Mouse (Mus musculus) spleen, adult 2 months (tissue): ENCODE data around the gene Gm20388. TPM values are rescaled to one million over a fixed set of nuclear protein-coding genes. Genes with fewer than 3 reads are reported as not detected.
A peak's percentile ranks its signal among the peaks of the same experiment; 100 is the strongest.

Source experiments
- DNase-seq, 2 experiments: peaks; one replicate each; pipeline versions ENCODE4 v3.0.0 to v3.0.0-alpha.2; 2012 to 2021; ENCODE audit warnings: low spot score in 2 of 2, low read depth in 1 of 2
- H3K27ac ChIP-seq: fragments of 200-500 bp; 2 replicates; pipeline ENCODE4 v1.5.1; 2012; ENCODE audit warnings: low read length, inconsistent platforms; ENCODE audit not compliant: insufficient read depth
- H3K27me3 ChIP-seq: fragments of 200-500 bp; 2 replicates; pipeline ENCODE4 v1.6.1; 2012; ENCODE audit warnings: mild to moderate bottlenecking, moderate library complexity, low read length, inconsistent platforms; ENCODE audit not compliant: control insufficient read depth, insufficient read depth
- H3K36me3 ChIP-seq: fragments of 200-500 bp; 2 replicates; pipeline ENCODE4 v1.6.1; 2012; ENCODE audit warnings: mild to moderate bottlenecking, low read length, inconsistent platforms; ENCODE audit not compliant: control insufficient read depth, insufficient read depth
- H3K4me1 ChIP-seq: fragments of 200-500 bp; 2 replicates; pipeline ENCODE4 v1.6.1; 2011; ENCODE audit warnings: inconsistent platforms; ENCODE audit not compliant: control insufficient read depth, insufficient read depth, insufficient read length
- H3K4me3 ChIP-seq: fragments of 200-500 bp; 2 replicates; pipeline ENCODE4 v1.5.1; 2011; ENCODE audit warnings: mild to moderate bottlenecking, inconsistent platforms; ENCODE audit not compliant: insufficient read depth, insufficient read length; ENCODE audit errors: extremely low read depth
- CTCF ChIP-seq: fragments of 200-500 bp; IDR thresholded peaks from 2 replicates; pipeline ENCODE4 v1.5.1; 2011; ENCODE audit warnings: mild to moderate bottlenecking, inconsistent platforms; ENCODE audit not compliant: insufficient read depth, insufficient read length, insufficient replicate concordance; ENCODE audit errors: extremely low read depth
- POLR2A ChIP-seq: fragments of 200-500 bp; IDR thresholded peaks from 2 replicates; pipeline ENCODE4 v1.6.1; 2011; ENCODE audit warnings: low read depth, low read length, inconsistent platforms
- WGBS: fragments of 180-500 bp; shearing (Covaris S2); methylation state at CpG from one replicate; pipeline ENCODE4 v1.1.7; 2018; 5-methylcytosine and 5-hydroxymethylcytosine counted together
- polyA plus RNA-seq: library from polyadenylated mRNA; depleted of rRNA; stranded (reverse); fragments of >200 nt; gene quantifications from 2 replicates; pipeline ENCODE4 v1.2.3, GENCODE M21; 2012

Gm20388 gene
- polyA plus RNA-seq, 1 experiment = 26.1 TPM

DNA sequence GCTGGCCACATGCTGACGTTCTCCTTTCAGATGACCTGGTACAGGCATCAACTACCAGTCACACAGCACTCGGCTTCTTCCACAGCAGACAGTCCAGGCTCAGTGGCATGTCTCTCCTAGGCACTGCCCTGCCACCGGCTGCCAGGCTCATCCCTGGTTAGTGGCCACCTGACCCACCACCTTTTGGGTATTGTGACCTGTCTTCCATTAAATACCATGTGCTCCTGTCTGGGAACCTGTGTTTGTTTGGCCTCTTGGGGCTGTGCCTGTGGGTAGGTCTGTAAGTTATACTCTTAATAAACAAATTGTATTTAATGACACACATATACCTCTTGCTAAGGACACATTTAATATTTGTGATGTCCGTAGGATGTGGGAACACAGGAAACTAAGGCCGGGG, 460.5 kb downstream of the Gm20388 start:
- WGBS = 68% methylated on average over 5 of the region's 5 CpGs
- Histone ChIP-seq H3K4me1 (peaks cover 7% of the 10 kb centered on the region), H3K27ac (peak overlapping the region; percentile 43; the same call in 1 of the 2 replicates), H3K36me3 (no peaks in the 10 kb centered on the region), H3K27me3 (no peaks in the 10 kb centered on the region), H3K4me3 (no peak overlapping the region)
- no peak for DNase-seq
- TF ChIP-seq CTCF (no peak), POLR2A (no peak)

DNA sequence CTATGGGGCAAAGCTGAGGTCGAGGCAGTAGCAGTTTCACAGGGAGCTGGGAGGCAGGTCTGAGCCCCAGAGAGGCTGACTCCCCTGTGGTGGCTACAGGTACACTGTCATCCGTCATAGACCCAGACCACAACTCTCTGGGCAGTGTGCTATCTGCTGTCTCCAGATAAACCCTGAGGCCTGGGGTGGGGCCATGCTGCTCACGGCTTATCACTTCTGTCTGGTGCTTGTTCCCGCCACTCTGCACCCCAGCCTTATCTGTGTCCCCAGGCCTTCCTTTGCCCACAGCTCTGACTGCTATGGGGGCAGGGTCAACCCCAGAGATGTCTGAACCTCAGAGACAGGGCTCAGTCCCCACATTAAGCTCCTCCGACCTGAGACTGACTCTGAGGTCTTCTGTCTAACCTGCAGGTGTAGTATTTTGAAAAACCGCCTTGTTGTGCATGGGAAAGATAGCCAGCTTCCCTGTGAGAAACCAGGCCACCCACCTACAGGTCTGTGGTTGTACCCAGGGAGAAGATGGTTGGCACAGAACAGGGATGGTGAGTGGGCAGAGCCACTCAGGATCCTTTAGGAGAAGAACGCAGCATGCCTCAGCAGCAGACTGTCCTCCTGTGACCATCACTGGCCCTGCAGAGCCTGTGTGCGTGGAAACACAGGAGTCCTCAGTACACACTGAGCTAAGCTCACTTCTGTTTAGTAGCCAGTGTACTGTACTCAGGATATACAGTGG, 461.2 kb downstream of the Gm20388 start:
- peak overlapping the region; percentile 26; the same call in 1 of the 2 replicates for H3K27ac ChIP-seq
- H3K27me3 ChIP-seq = no peaks in the 10 kb centered on the region
- no peak for DNase-seq
- no peak overlapping the region for H3K4me3 ChIP-seq
- 64% methylated on average over 8 of the region's 8 CpGs for WGBS
- TF ChIP-seq POLR2A (no peak), CTCF (no peak)
- H3K36me3 ChIP-seq = no peaks in the 10 kb centered on the region
- H3K4me1 ChIP-seq = peaks cover 7% of the 10 kb centered on the region

DNA sequence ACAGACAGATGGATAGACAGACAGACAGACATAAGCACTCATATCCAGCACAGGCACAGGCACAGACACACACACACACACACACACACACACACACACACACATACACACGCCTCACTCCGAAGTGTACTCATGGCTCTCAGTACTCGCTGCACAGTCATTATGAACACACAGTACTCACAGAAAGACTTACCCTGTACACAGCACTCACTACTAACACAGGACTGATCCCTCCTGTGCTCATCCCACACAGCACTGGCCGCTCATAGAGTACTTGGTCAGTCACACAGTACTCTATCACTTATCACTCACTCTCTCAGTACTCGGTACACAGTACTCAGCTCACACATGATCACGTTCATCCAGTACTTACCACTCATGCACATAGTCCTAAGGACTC, 462.0 kb downstream of the Gm20388 start:
- Histone ChIP-seq H3K4me3 (no peak overlapping the region), H3K27me3 (no peaks in the 10 kb centered on the region), H3K36me3 (no peaks in the 10 kb centered on the region), H3K4me1 (peaks cover 7% of the 10 kb centered on the region), H3K27ac (no peak overlapping the region)
- 89% methylated on average over 6 of the region's 6 CpGs for WGBS
- TF ChIP-seq CTCF (no peak), POLR2A (no peak)
- DNase-seq = no peak

DNA sequence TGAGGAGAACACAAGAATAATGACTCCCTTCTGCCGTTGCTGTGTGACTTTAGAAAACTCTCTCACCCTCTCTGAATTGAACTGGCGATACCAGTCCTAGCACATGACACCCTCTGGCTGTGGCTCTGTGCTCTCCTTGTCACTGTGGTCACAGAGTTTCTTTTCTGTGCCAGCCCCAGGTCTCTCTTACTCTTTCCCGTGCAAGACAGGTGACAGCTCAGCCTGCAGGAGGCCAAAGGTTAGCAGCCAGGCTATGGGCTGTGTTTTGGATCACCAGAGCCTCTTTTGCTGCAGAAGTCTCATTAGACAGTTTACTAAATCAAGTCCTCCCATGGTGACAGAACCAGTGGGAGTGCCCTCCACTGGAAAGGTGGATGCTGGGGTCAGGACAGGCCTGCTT, 463.0 kb downstream of the Gm20388 start:
- peaks cover 7% of the 10 kb centered on the region for H3K4me1 ChIP-seq
- WGBS = 72% methylated on average over 3 of the region's 3 CpGs

DNA sequence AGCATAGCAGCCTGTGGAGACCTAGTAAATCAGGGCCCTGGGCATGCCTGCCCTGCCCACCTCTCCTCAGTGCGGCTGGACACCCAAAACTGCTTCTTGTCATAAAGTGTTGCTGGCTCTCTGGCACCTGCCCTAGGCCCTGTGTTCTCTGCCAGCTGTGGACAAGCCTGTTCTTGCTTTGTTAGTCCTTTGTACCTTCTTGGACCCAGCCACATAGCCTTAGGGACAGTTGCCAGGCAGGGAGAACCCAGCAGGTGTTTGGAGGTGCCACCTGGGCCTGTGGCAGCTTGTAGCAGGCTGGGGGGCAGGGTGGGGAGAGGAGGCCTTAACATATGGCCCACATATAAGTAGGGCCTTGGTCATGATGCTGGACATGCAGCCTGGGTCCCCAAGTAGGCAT, 463.4 kb downstream of the Gm20388 start:
- peaks cover 3% of the 10 kb centered on the region; the same call in 1 of the 2 replicates for H3K4me1 ChIP-seq
- H3K27ac ChIP-seq = no peak overlapping the region; the same call in 1 of the 2 replicates
- no peaks in the 10 kb centered on the region for H3K27me3 ChIP-seq
- no peak for TF ChIP-seq CTCF
- no peak for TF ChIP-seq POLR2A
- no peak for DNase-seq
- 91% methylated on average over 1 of the region's 1 CpGs for WGBS
- no peaks in the 10 kb centered on the region for H3K36me3 ChIP-seq
- H3K4me3 ChIP-seq = no peak overlapping the region

More for the DNA sequence above, 463.0 kb downstream of the Gm20388 start:
- Histone ChIP-seq H3K27me3 (no peaks in the 10 kb centered on the region), H3K4me3 (no peak overlapping the region), H3K27ac (peak overlapping the region; percentile 20; the same call in 1 of the 2 replicates), H3K36me3 (no peaks in the 10 kb centered on the region)
- TF ChIP-seq CTCF = no peak
- TF ChIP-seq POLR2A = no peak
- DNase-seq = no peak

DNA sequence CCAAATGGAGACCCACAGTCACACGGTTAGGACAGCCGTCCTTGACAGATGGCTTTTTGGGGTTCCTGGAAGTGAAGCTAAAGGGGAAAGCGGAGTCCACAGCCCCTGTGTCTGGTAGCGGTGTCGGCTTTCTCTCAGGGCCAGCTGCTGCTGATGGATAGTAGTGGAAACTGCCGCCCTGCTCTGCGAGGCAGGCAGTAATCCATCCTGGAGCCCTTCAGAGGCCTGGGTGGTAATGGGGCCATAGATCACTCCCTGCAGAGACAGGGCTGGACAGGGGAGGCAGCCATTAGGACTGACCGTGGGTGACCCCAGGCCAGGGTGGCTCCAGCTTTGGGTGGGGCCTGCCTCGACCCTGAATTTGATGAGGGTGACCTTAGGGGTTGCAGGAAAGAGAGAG, 463.9 kb downstream of the Gm20388 start:
- TF ChIP-seq CTCF (no peak), POLR2A (no peak)
- H3K4me3 ChIP-seq = no peak overlapping the region
- 76% methylated on average over 9 of the region's 9 CpGs for WGBS

DNA sequence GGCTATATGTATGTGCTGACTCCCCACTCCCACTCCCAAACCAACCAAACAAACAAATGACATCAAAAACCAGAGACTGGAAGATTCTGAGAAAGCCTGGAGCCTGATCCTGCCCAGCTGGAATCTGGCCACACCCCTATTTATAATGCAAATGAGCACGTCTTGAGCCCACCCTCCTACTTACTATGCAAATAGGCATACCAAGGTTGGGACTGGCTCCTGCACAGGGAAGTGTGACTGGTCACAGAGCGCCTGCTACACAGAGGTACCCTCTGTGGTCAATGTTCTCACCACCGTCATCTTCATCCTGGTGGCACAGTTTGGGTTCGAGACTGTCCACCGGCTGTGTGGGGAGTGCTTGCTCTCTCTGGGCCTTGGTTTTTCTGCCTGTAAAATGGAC, 464.5 kb downstream of the Gm20388 start:
- no peak for DNase-seq
- no peaks in the 10 kb centered on the region for H3K4me1 ChIP-seq
- no peaks in the 10 kb centered on the region for H3K36me3 ChIP-seq
- H3K4me3 ChIP-seq = no peak overlapping the region
- H3K27me3 ChIP-seq = no peaks in the 10 kb centered on the region
- 59% methylated on average over 5 of the region's 5 CpGs for WGBS
- no peak overlapping the region for H3K27ac ChIP-seq
- no peak for TF ChIP-seq CTCF
- TF ChIP-seq POLR2A = no peak

More for the DNA sequence above, 463.9 kb downstream of the Gm20388 start:
- Histone ChIP-seq H3K27ac (no peak overlapping the region; the same call in 1 of the 2 replicates), H3K27me3 (no peaks in the 10 kb centered on the region), H3K4me1 (no peaks in the 10 kb centered on the region), H3K36me3 (no peaks in the 10 kb centered on the region)
- no peak for DNase-seq
